Mouse (Mus musculus): ENCODE results near the gene Rbfox3. TPM values are rescaled to one million over a fixed set of nuclear protein-coding genes. Genes with fewer than 3 reads are reported as not detected.

The Rbfox3 gene
- polyA plus RNA-seq, 1 experiment from 2014 or later, result 77.9 TPM

GRCm38 (mm10) chr11:118899771-118900545 is 11.4 kb downstream of the Rbfox3 start:
- peak overlapping the region; percentile 21 for H3K4me2 ChIP-seq
- no peak overlapping the region for H3K9ac ChIP-seq

GRCm38 (mm10) chr11:118898643-118899042 is 12.8 kb downstream of the Rbfox3 start:
- no peak overlapping the region for H3K4me3 ChIP-seq
- 0 out of 2 replicates have a peak overlapping the region, but pooled peaks have one; percentile 64 for H3K27ac ChIP-seq (replicated peaks)
- no peak for ATAC-seq (ENCODE audit: low FRiP score, low read depth)
- H3K36me3 ChIP-seq, result no peaks in the 10 kb centered on the region
- no peaks in the 10 kb centered on the region for H3K9me3 ChIP-seq
- peaks cover 61% of the 10 kb centered on the region for H3K4me1 ChIP-seq (replicated peaks)
- no peak overlapping the region for H3K4me2 ChIP-seq
- WGBS, result 77% methylated on average over 11 of the region's 11 CpGs
- H3K27me3 ChIP-seq, result no peaks in the 10 kb centered on the region
- H3K9ac ChIP-seq, result no peak overlapping the region

More at GRCm38 (mm10) chr11:118899771-118900545, 11.4 kb downstream of the Rbfox3 start:
- Histone ChIP-seq H3K9me3 (no peaks in the 10 kb centered on the region), H3K36me3 (no peaks in the 10 kb centered on the region), H3K4me1 (replicated peaks) (peaks cover 59% of the 10 kb centered on the region), H3K4me3 (no peak overlapping the region), H3K27ac (replicated peaks) (no peak overlapping the region), H3K27me3 (no peaks in the 10 kb centered on the region)
- whole genome bisulfite sequencing, result 55% methylated on average over 26 of the region's 26 CpGs
- ATAC-seq (ENCODE audit: low FRiP score, low read depth), result peak; percentile 12; the same call in 1 of the 2 replicates

- Histone ChIP-seq H3K4me3 (no peak overlapping the region), H3K9ac (no peak overlapping the region), H3K4me1 (replicated peaks) (peaks cover 61% of the 10 kb centered on the region), H3K27me3 (no peaks in the 10 kb centered on the region), H3K9me3 (no peaks in the 10 kb centered on the region), H3K4me2 (no peak overlapping the region), H3K27ac (replicated peaks) (peak overlapping the region; percentile 64; the same call in 1 of the 2 replicates), H3K36me3 (no peaks in the 10 kb centered on the region)
- no peak for ATAC-seq (ENCODE audit: low FRiP score, low read depth)
- 61% methylated on average over 10 of the region's 10 CpGs for WGBS
Measured at GRCm38 (mm10) chr11:118898156-118898555, 13.2 kb downstream of the Rbfox3 start.

GRCm38 (mm10) chr11:118897114-118897841 is 14.1 kb downstream of the Rbfox3 start:
- peaks cover 61% of the 10 kb centered on the region for H3K4me1 ChIP-seq (replicated peaks)
- 20% methylated on average over 21 of the region's 21 CpGs for WGBS
- ATAC-seq (ENCODE audit: low FRiP score, low read depth), result peak; percentile 42; the same call in 1 of the 2 replicates
- peak overlapping the region; percentile 64 for H3K27ac ChIP-seq (replicated peaks)
- H3K9ac ChIP-seq, result 0 out of 2 replicates have a peak overlapping the region, but pooled peaks have one; percentile 20
- H3K9me3 ChIP-seq, result no peaks in the 10 kb centered on the region
- peak overlapping the region; percentile 23; the same call in 1 of the 2 replicates for H3K4me2 ChIP-seq
- no peaks in the 10 kb centered on the region for H3K27me3 ChIP-seq
- H3K36me3 ChIP-seq, result no peaks in the 10 kb centered on the region
- H3K4me3 ChIP-seq, result no peak overlapping the region

GRCm38 (mm10) chr11:118896032-118896675 is 15.2 kb downstream of the Rbfox3 start:
- H3K27me3 ChIP-seq, result no peaks in the 10 kb centered on the region
- WGBS, result 46% methylated on average over 16 of the region's 16 CpGs
- no peak overlapping the region for H3K4me3 ChIP-seq
- no peak overlapping the region for H3K4me2 ChIP-seq
- H3K4me1 ChIP-seq (replicated peaks), result peaks cover 71% of the 10 kb centered on the region
- H3K9ac ChIP-seq, result no peak overlapping the region
- no peak overlapping the region for H3K27ac ChIP-seq (replicated peaks)
- H3K36me3 ChIP-seq, result no peaks in the 10 kb centered on the region
- H3K9me3 ChIP-seq, result no peaks in the 10 kb centered on the region
- no peak for ATAC-seq (ENCODE audit: low FRiP score, low read depth)

- Histone ChIP-seq H3K9me3 (no peaks in the 10 kb centered on the region), H3K4me3 (no peak overlapping the region), H3K4me1 (replicated peaks) (peaks cover 69% of the 10 kb centered on the region), H3K36me3 (no peaks in the 10 kb centered on the region), H3K27ac (replicated peaks) (no peak overlapping the region), H3K27me3 (no peaks in the 10 kb centered on the region), H3K9ac (no peak overlapping the region), H3K4me2 (no peak overlapping the region)
- WGBS, result 79% methylated on average over 5 of the region's 5 CpGs
- ATAC-seq (ENCODE audit: low FRiP score, low read depth), result no peak
Measured at GRCm38 (mm10) chr11:118894835-118895234, 16.6 kb downstream of the Rbfox3 start.

GRCm38 (mm10) chr11:118894196-118894595 is 17.2 kb downstream of the Rbfox3 start:
- Histone ChIP-seq H3K4me1 (replicated peaks) (peaks cover 62% of the 10 kb centered on the region), H3K4me2 (no peak overlapping the region), H3K9me3 (no peaks in the 10 kb centered on the region), H3K4me3 (no peak overlapping the region), H3K27ac (replicated peaks) (no peak overlapping the region), H3K27me3 (no peaks in the 10 kb centered on the region), H3K9ac (no peak overlapping the region), H3K36me3 (no peaks in the 10 kb centered on the region)
- 80% methylated on average over 4 of the region's 4 CpGs for WGBS
- no peak for ATAC-seq (ENCODE audit: low FRiP score, low read depth)

GRCm38 (mm10) chr11:118892876-118893275 is 18.5 kb downstream of the Rbfox3 start:
- Histone ChIP-seq H3K9ac (no peak overlapping the region), H3K27ac (replicated peaks) (no peak overlapping the region), H3K36me3 (no peaks in the 10 kb centered on the region), H3K4me1 (replicated peaks) (peaks cover 51% of the 10 kb centered on the region), H3K9me3 (no peaks in the 10 kb centered on the region), H3K4me2 (no peak overlapping the region), H3K27me3 (no peaks in the 10 kb centered on the region), H3K4me3 (no peak overlapping the region)
- 89% methylated on average over 5 of the region's 5 CpGs for WGBS
- no peak for ATAC-seq (ENCODE audit: low FRiP score, low read depth)

- WGBS, result 76% methylated on average over 15 of the region's 15 CpGs
- H3K4me1 ChIP-seq (replicated peaks), result peaks cover 38% of the 10 kb centered on the region
- ATAC-seq (ENCODE audit: low FRiP score, low read depth), result no peak
- no peak overlapping the region for H3K4me3 ChIP-seq
- peak overlapping the region; percentile 81 for H3K27ac ChIP-seq (replicated peaks)
- no peak overlapping the region for H3K9ac ChIP-seq
- H3K36me3 ChIP-seq, result no peaks in the 10 kb centered on the region
- H3K27me3 ChIP-seq, result no peaks in the 10 kb centered on the region
- H3K4me2 ChIP-seq, result 0 out of 2 replicates have a peak overlapping the region, but pooled peaks have one; percentile 6
- no peaks in the 10 kb centered on the region for H3K9me3 ChIP-seq
Measured at GRCm38 (mm10) chr11:118891516-118891915, 19.9 kb downstream of the Rbfox3 start.

GRCm38 (mm10) chr11:118890992-118891398 is 20.4 kb downstream of the Rbfox3 start:
- Histone ChIP-seq H3K9me3 (no peaks in the 10 kb centered on the region), H3K4me2 (0 out of 2 replicates have a peak overlapping the region, but pooled peaks have one; percentile 6), H3K36me3 (no peaks in the 10 kb centered on the region), H3K27me3 (no peaks in the 10 kb centered on the region), H3K27ac (replicated peaks) (peak overlapping the region; percentile 81), H3K9ac (no peak overlapping the region), H3K4me3 (no peak overlapping the region), H3K4me1 (replicated peaks) (peaks cover 32% of the 10 kb centered on the region)
- 35% methylated on average over 16 of the region's 16 CpGs for WGBS
- ATAC-seq (ENCODE audit: low FRiP score, low read depth), result peak; percentile 58

GRCm38 (mm10) chr11:118890474-118890873 is 20.9 kb downstream of the Rbfox3 start:
- no peak overlapping the region for H3K9ac ChIP-seq
- H3K27ac ChIP-seq (replicated peaks), result peak overlapping the region; percentile 81
- no peaks in the 10 kb centered on the region for H3K9me3 ChIP-seq
- H3K27me3 ChIP-seq, result no peaks in the 10 kb centered on the region
- H3K4me2 ChIP-seq, result no peak overlapping the region
- H3K4me3 ChIP-seq, result no peak overlapping the region
- peak; percentile 27; the same call in 1 of the 2 replicates for ATAC-seq (ENCODE audit: low FRiP score, low read depth)
- no peaks in the 10 kb centered on the region for H3K36me3 ChIP-seq
- H3K4me1 ChIP-seq (replicated peaks), result peaks cover 27% of the 10 kb centered on the region
- 61% methylated on average over 5 of the region's 5 CpGs for WGBS

All from hindbrain, embryonic 15.5 days (tissue).